Mouse (Mus musculus) myocyte (in vitro differentiated cells): ENCODE data around the gene Olfr1191-ps1. TPM values are rescaled to one million over a fixed set of nuclear protein-coding genes. Genes with fewer than 3 reads are reported as not detected.
"Not testable (repeated sequence)": the region's sequence is repeated elsewhere in the genome, so short reads cannot be mapped to it uniquely, and the experiment has no call there.

ENCODE experiments used
- H3K27me3 ChIP-seq: one replicate; pipeline ENCODE4 v1.6.1; 2011; ENCODE audit not compliant: control insufficient read depth, insufficient read depth, insufficient read length
- H3K36me3 ChIP-seq: one replicate; pipeline ENCODE4 v1.6.1; 2011; ENCODE audit not compliant: control insufficient read depth, insufficient read depth
- H3K4me2 ChIP-seq: one replicate; pipeline ENCODE4 v1.6.1; 2011; ENCODE audit warnings: low read depth, control low read depth
- H3K4me3 ChIP-seq: one replicate; pipeline ENCODE4 v1.5.1; 2011; ENCODE audit warnings: mild to moderate bottlenecking, control low read depth, moderate library complexity
- H3K79me2 ChIP-seq: one replicate; pipeline ENCODE4 v1.6.1; 2011; ENCODE audit not compliant: control insufficient read depth, insufficient read depth
- H3ac ChIP-seq: one replicate; pipeline ENCODE4 v1.6.1; 2011; ENCODE audit not compliant: control insufficient read depth, insufficient read length
- CEBPB ChIP-seq: IDR thresholded peaks from 2 replicates; pipeline ENCODE4 v1.6.1; 2011; ENCODE audit warnings: mild to moderate bottlenecking, moderate library complexity; ENCODE audit not compliant: poor library complexity, insufficient read depth, severe bottlenecking
- E2F4 ChIP-seq: IDR thresholded peaks from one replicate; pipeline ENCODE4 v1.6.1; 2011; ENCODE audit warnings: mild to moderate bottlenecking, control low read depth, moderate library complexity; ENCODE audit not compliant: insufficient read depth
- MAX ChIP-seq: IDR thresholded peaks from one replicate; pipeline ENCODE4 v1.6.1; 2011; ENCODE audit warnings: low read depth, mild to moderate bottlenecking, control low read depth
- MYOD1 ChIP-seq, 3 experiments: IDR thresholded peaks; one replicate each; pipeline ENCODE4 v1.6.1; 2011; ENCODE audit warnings: control low read depth in 2 of 3, low read depth in 2 of 3, mild to moderate bottlenecking in 2 of 3, moderate library complexity in 1 of 3; ENCODE audit not compliant: insufficient read length in 2 of 3, control insufficient read depth in 1 of 3
- MYOG ChIP-seq, 3 experiments: IDR thresholded peaks; one replicate each; pipeline ENCODE4 v1.6.1; 2011; ENCODE audit warnings: control low read depth in 2 of 3, low read depth in 2 of 3, mild to moderate bottlenecking in 2 of 3; ENCODE audit not compliant: insufficient read length in 2 of 3, control insufficient read depth in 1 of 3, insufficient read depth in 1 of 3
- POLR2A ChIP-seq: IDR thresholded peaks from one replicate; pipeline ENCODE4 v1.6.1; 2011; ENCODE audit warnings: low read depth, mild to moderate bottlenecking, control low read depth, moderate library complexity; ENCODE audit not compliant: insufficient read length
- POLR2AphosphoS2 ChIP-seq: IDR thresholded peaks from one replicate; pipeline ENCODE4 v1.6.1; 2011; ENCODE audit warnings: low read depth, control low read depth; ENCODE audit not compliant: insufficient read length
- REST ChIP-seq: IDR thresholded peaks from one replicate; pipeline ENCODE4 v1.6.1; 2011; ENCODE audit warnings: mild to moderate bottlenecking, control low read depth, moderate library complexity; ENCODE audit not compliant: insufficient read depth, insufficient read length
- SRF ChIP-seq: IDR thresholded peaks from one replicate; pipeline ENCODE4 v1.6.1; 2011; ENCODE audit warnings: low read depth; ENCODE audit not compliant: control insufficient read depth, insufficient read length
- TCF12 ChIP-seq: IDR thresholded peaks from one replicate; pipeline ENCODE4 v1.6.1; 2011; ENCODE audit warnings: mild to moderate bottlenecking, control low read depth; ENCODE audit not compliant: poor library complexity, insufficient read depth, severe bottlenecking
- TCF3 ChIP-seq: IDR thresholded peaks from one replicate; pipeline ENCODE4 v1.6.1; 2011; ENCODE audit warnings: low read depth, control low read depth; ENCODE audit not compliant: insufficient read length
- USF1 ChIP-seq: IDR thresholded peaks from one replicate; pipeline ENCODE4 v1.6.1; 2011; ENCODE audit warnings: low read depth, mild to moderate bottlenecking, control low read depth, moderate library complexity
- polyA plus RNA-seq: library from polyadenylated mRNA; unstranded; fragments of >200 nt; fragmentation: generic; extraction: Trizol; gene quantifications from one replicate; pipeline ENCODE4 v1.2.1, GENCODE M21; 2012; ENCODE audit warnings: missing spikeins

Gene Olfr1191-ps1
- polyA plus RNA-seq = not detected

- not testable (repeated sequence) for H3ac ChIP-seq, H3K4me2 ChIP-seq, H3K36me3 ChIP-seq, H3K4me3 ChIP-seq, H3K27me3 ChIP-seq, H3K79me2 ChIP-seq
Observed at GRCm38 (mm10) chr2:88640242-88640641, at the start of gene Olfr1191-ps1. Gene Olfr1191-ps1, plus strand, starts transcription at chr2:88640542.

- TF ChIP-seq REST (no peak), TCF3 (no peak), CEBPB (no peak), MAX (no peak), E2F4 (no peak), POLR2AphosphoS2 (no peak), MYOD1 (IDR thresholded peaks at IDR 0.05; ENCODE audit: control insufficient read depth in 1 of 3, insufficient read length in 2 of 3, low read depth in 2 of 3) (no peak), TCF12 (no peak), USF1 (no peak), SRF (no peak), POLR2A (no peak)
- Histone ChIP-seq H3K36me3 (no peaks in the 10 kb centered on the region), H3ac (no peak within 1 kb of the TSS), H3K27me3 (no peaks in the 10 kb centered on the region), H3K4me2 (no peak within 1 kb of the TSS), H3K4me3 (no peak within 1 kb of the TSS), H3K79me2 (no peaks in the 10 kb centered on the region)
Observed at GRCm38 (mm10) chr2:88648209-88648608, 7.9 kb downstream of the Olfr1191-ps1 start, which contains the start of gene Olfr1192-ps1. Gene Olfr1192-ps1, plus strand, starts transcription at chr2:88648509.

GRCm38 (mm10) chr2:88675328-88675727 is 35.0 kb downstream of the Olfr1191-ps1 start, which contains the start of gene Olfr1193:
Gene Olfr1193, plus strand, starts transcription at chr2:88675628.
- not testable (repeated sequence) for H3K36me3 ChIP-seq, H3K79me2 ChIP-seq, H3K4me2 ChIP-seq, H3K27me3 ChIP-seq, H3K4me3 ChIP-seq, H3ac ChIP-seq

GRCm38 (mm10) chr2:88689087-88689486 is 48.7 kb downstream of the Olfr1191-ps1 start, which contains the start of gene Olfr1195:
Gene Olfr1195, minus strand, starts transcription at chr2:88689187.
- no peak within 1 kb of the TSS for H3K4me2 ChIP-seq
- H3K4me3 ChIP-seq = no peak within 1 kb of the TSS
- no peak within 1 kb of the TSS for H3ac ChIP-seq
- H3K36me3 ChIP-seq = no peaks in the 10 kb centered on the region
- no peaks in the 10 kb centered on the region for H3K79me2 ChIP-seq
- no peak for TF ChIP-seq E2F4
- no peak for TF ChIP-seq POLR2A
- TF ChIP-seq USF1 = no peak
- TF ChIP-seq MYOD1 (IDR thresholded peaks at IDR 0.05; ENCODE audit: control insufficient read depth in 1 of 3, insufficient read length in 2 of 3, low read depth in 2 of 3) = no peak
- no peak for TF ChIP-seq TCF12
- TF ChIP-seq POLR2AphosphoS2 = no peak
- TF ChIP-seq REST = no peak
- no peak for TF ChIP-seq MYOG (IDR thresholded peaks at IDR 0.05; ENCODE audit: control insufficient read depth in 1 of 3, insufficient read depth in 1 of 3, insufficient read length in 2 of 3, low read depth in 2 of 3)
- TF ChIP-seq MAX = no peak
- TF ChIP-seq SRF = no peak
- no peak for TF ChIP-seq TCF3
- no peaks in the 10 kb centered on the region for H3K27me3 ChIP-seq

Other genes with a start within 250 kb of the Olfr1191-ps1 start
- gene Olfr1179, start 234.1 kb upstream of the Olfr1191-ps1 start, polyA plus RNA-seq = not detected
- gene Olfr1180, start 221.4 kb upstream of the Olfr1191-ps1 start, polyA plus RNA-seq = not detected
- gene Olfr1181, start 214.4 kb upstream of the Olfr1191-ps1 start, polyA plus RNA-seq = not detected
- not detected for gene Gm13757, start 191.4 kb upstream of the Olfr1191-ps1 start, polyA plus RNA-seq
- gene Olfr1183, start 185.7 kb upstream of the Olfr1191-ps1 start, polyA plus RNA-seq = not detected
- not detected for gene Olfr1184, start 156.9 kb upstream of the Olfr1191-ps1 start, polyA plus RNA-seq
- not detected for gene Olfr1185-ps1, start 147.2 kb upstream of the Olfr1191-ps1 start, polyA plus RNA-seq
- not detected for gene Olfr1186, start 122.0 kb upstream of the Olfr1191-ps1 start, polyA plus RNA-seq
- not detected for gene Olfr1188, start 83.6 kb upstream of the Olfr1191-ps1 start, polyA plus RNA-seq
- not detected for gene Olfr1189, start 54.1 kb upstream of the Olfr1191-ps1 start, polyA plus RNA-seq
- not detected for gene Olfr1192-ps1, start 8.0 kb downstream of the Olfr1191-ps1 start, polyA plus RNA-seq
- gene Olfr1193, start 35.1 kb downstream of the Olfr1191-ps1 start, polyA plus RNA-seq = not detected
- not detected for gene Olfr1195, start 48.6 kb downstream of the Olfr1191-ps1 start, polyA plus RNA-seq
- not detected for gene Olfr1196, start 64.1 kb downstream of the Olfr1191-ps1 start, polyA plus RNA-seq
- not detected for gene Olfr1197, start 91.8 kb downstream of the Olfr1191-ps1 start, polyA plus RNA-seq
- not detected for gene Olfr1198, start 110.8 kb downstream of the Olfr1191-ps1 start, polyA plus RNA-seq
- gene Olfr1199, start 119.9 kb downstream of the Olfr1191-ps1 start, polyA plus RNA-seq = not detected
- gene Olfr1200, start 129.9 kb downstream of the Olfr1191-ps1 start, polyA plus RNA-seq = not detected
- not detected for gene Olfr1201, start 152.5 kb downstream of the Olfr1191-ps1 start, polyA plus RNA-seq
- not detected for gene Olfr1202, start 174.0 kb downstream of the Olfr1191-ps1 start, polyA plus RNA-seq
- not detected for gene Olfr1205, start 189.2 kb downstream of the Olfr1191-ps1 start, polyA plus RNA-seq
- not detected for gene Olfr1204, start 208.8 kb downstream of the Olfr1191-ps1 start, polyA plus RNA-seq
- gene Olfr1206, start 222.7 kb downstream of the Olfr1191-ps1 start, polyA plus RNA-seq = not detected